Mouse (Mus musculus) 3134 (cell line): ENCODE data around the gene Sh2d1b1.

Experiments used
- DNase-seq: peaks from one replicate; pipeline ENCODE4 v3.0.0-alpha.2; 2011; ENCODE audit warnings: low spot score; ENCODE audit not compliant: insufficient read length; ENCODE audit errors: extremely low read depth

Gene Sh2d1b1

GRCm38 (mm10) chr1:170323001-170323400 lies 45.9 kb downstream of the Sh2d1b1 start:
- DNase-seq, result no peak

- DNase-seq, result no peak
Observed at GRCm38 (mm10) chr1:170324312-170324711, 47.2 kb downstream of the Sh2d1b1 start.

- no peak for DNase-seq
Observed at GRCm38 (mm10) chr1:170325277-170325676, 48.2 kb downstream of the Sh2d1b1 start.

- DNase-seq, result no peak
Observed at GRCm38 (mm10) chr1:170331926-170332325, 54.8 kb downstream of the Sh2d1b1 start.

- DNase-seq, result no peak
Observed at GRCm38 (mm10) chr1:170332775-170333174, 55.7 kb downstream of the Sh2d1b1 start.
